Mouse (Mus musculus) bone marrow macrophage, adult 2 months (primary cell): ENCODE results near the gene Eepd1. TPM values are rescaled to one million over a fixed set of nuclear protein-coding genes. Genes with fewer than 3 reads are reported as not detected.
A peak's percentile ranks its signal among the peaks of the same experiment; 100 is the strongest.
"Not testable (repeated sequence)": the region's sequence is repeated elsewhere in the genome, so short reads cannot be mapped to it uniquely, and the experiment has no call there.

Experiments
- H3K27ac ChIP-seq: 2 replicates; pipeline ENCODE4 v1.5.1; 2012; ENCODE audit warnings: low read depth, low read length; ENCODE audit not compliant: insufficient read depth
- H3K4me1 ChIP-seq: 2 replicates; pipeline ENCODE4 v1.6.1; 2012; ENCODE audit warnings: low read length; ENCODE audit not compliant: control insufficient read depth, insufficient read depth
- H3K4me3 ChIP-seq: 2 replicates; pipeline ENCODE4 v1.5.1; 2012; ENCODE audit warnings: mild to moderate bottlenecking, low read length, moderate library complexity; ENCODE audit not compliant: insufficient read depth
- CTCF ChIP-seq: IDR thresholded peaks from 2 replicates; pipeline ENCODE4 v1.5.1; 2012; ENCODE audit warnings: low read depth, mild to moderate bottlenecking, low read length, moderate library complexity
- POLR2A ChIP-seq: IDR thresholded peaks from 2 replicates; pipeline ENCODE4 v1.6.1; 2012; ENCODE audit warnings: mild to moderate bottlenecking, low read depth, low read length, borderline replicate concordance
- polyA plus RNA-seq: library from polyadenylated mRNA; stranded (reverse); fragments of >200 nt; gene quantifications from 2 replicates; pipeline ENCODE4 v1.2.4, GENCODE M21; 2012; ENCODE audit not compliant: missing spikeins, insufficient read depth, insufficient read length

Gene Eepd1
- polyA plus RNA-seq = 26.6 and 27.2 TPM in 2 replicates

- H3K4me1 ChIP-seq = peaks cover 16% of the 10 kb centered on the region
- H3K4me3 ChIP-seq = peak within 1 kb of the TSS; percentile 75
- H3K27ac ChIP-seq = peak within 1 kb of the TSS; percentile 49
- TF ChIP-seq POLR2A (no peak), CTCF (no peak)
Observed at GRCm38 (mm10) chr9:25481344-25482095, at the start of gene Eepd1. Gene Eepd1, plus strand, starts transcription at chr9:25481547.

- H3K4me1 ChIP-seq = no peaks in the 10 kb centered on the region
- H3K27ac ChIP-seq = no peak overlapping the region
- H3K4me3 ChIP-seq = no peak overlapping the region
- TF ChIP-seq CTCF (no peak), POLR2A (no peak)
Observed at GRCm38 (mm10) chr9:25438836-25439235, 42.5 kb upstream of the Eepd1 start.

GRCm38 (mm10) chr9:25440046-25440445, 41.3 kb upstream of the Eepd1 start:
- H3K4me3 ChIP-seq, H3K4me1 ChIP-seq, H3K27ac ChIP-seq: not testable (repeated sequence)

- Histone ChIP-seq H3K27ac (no peak overlapping the region), H3K4me3 (no peak overlapping the region), H3K4me1 (no peaks in the 10 kb centered on the region)
- TF ChIP-seq POLR2A (no peak), CTCF (no peak)
Observed at GRCm38 (mm10) chr9:25442041-25442440, 39.3 kb upstream of the Eepd1 start.

GRCm38 (mm10) chr9:25443029-25443428, 38.3 kb upstream of the Eepd1 start:
- TF ChIP-seq CTCF = no peak
- TF ChIP-seq POLR2A = no peak

GRCm38 (mm10) chr9:25443546-25443945, 37.8 kb upstream of the Eepd1 start:
- H3K27ac ChIP-seq = no peak overlapping the region
- TF ChIP-seq POLR2A (no peak), CTCF (no peak)
- no peak overlapping the region for H3K4me3 ChIP-seq
- no peaks in the 10 kb centered on the region for H3K4me1 ChIP-seq

More at GRCm38 (mm10) chr9:25443029-25443428, 38.3 kb upstream of the Eepd1 start:
- H3K4me3 ChIP-seq = no peak overlapping the region
- no peaks in the 10 kb centered on the region for H3K4me1 ChIP-seq
- H3K27ac ChIP-seq = no peak overlapping the region

- H3K4me1 ChIP-seq = no peaks in the 10 kb centered on the region
- H3K4me3 ChIP-seq = no peak overlapping the region
- TF ChIP-seq CTCF (peak; percentile 23; the same call in 1 of the 2 replicates), POLR2A (no peak)
- H3K27ac ChIP-seq = no peak overlapping the region
Observed at GRCm38 (mm10) chr9:25450394-25450793, 31.0 kb upstream of the Eepd1 start.

GRCm38 (mm10) chr9:25455027-25455426, 26.3 kb upstream of the Eepd1 start:
- Histone ChIP-seq H3K4me3 (no peak overlapping the region), H3K27ac (no peak overlapping the region), H3K4me1 (no peaks in the 10 kb centered on the region)
- TF ChIP-seq POLR2A = no peak

GRCm38 (mm10) chr9:25460835-25461555, 20.4 kb upstream of the Eepd1 start:
- no peak for TF ChIP-seq POLR2A
- no peak for TF ChIP-seq CTCF

GRCm38 (mm10) chr9:25464305-25464704, 17.0 kb upstream of the Eepd1 start:
- H3K4me1 ChIP-seq = peaks cover 4% of the 10 kb centered on the region
- no peak for TF ChIP-seq POLR2A
- no peak for TF ChIP-seq CTCF
- H3K27ac ChIP-seq = no peak overlapping the region
- H3K4me3 ChIP-seq = no peak overlapping the region

More at GRCm38 (mm10) chr9:25460835-25461555, 20.4 kb upstream of the Eepd1 start:
- Histone ChIP-seq H3K4me3 (no peak overlapping the region), H3K27ac (no peak overlapping the region), H3K4me1 (peaks cover 4% of the 10 kb centered on the region)
